Mouse (Mus musculus) kidney, adult 2 months (tissue): ENCODE data around the gene Ttc29. TPM values are rescaled to one million over a fixed set of nuclear protein-coding genes. Genes with fewer than 3 reads are reported as not detected.

Source experiments
- DNase-seq: peaks from one replicate; pipeline ENCODE4 v3.0.0; 2021
- H3K27ac ChIP-seq: fragments of 200-500 bp; 2 replicates; pipeline ENCODE4 v1.5.1; 2012; ENCODE audit warnings: low read depth, low read length, control low read depth, inconsistent platforms; ENCODE audit not compliant: insufficient read depth
- H3K27me3 ChIP-seq: fragments of 200-500 bp; replicated peaks from 2 replicates; pipeline ENCODE4 v1.6.1; 2012; ENCODE audit warnings: mild to moderate bottlenecking, moderate library complexity, low read length, inconsistent platforms; ENCODE audit not compliant: control insufficient read depth, insufficient read depth
- H3K36me3 ChIP-seq: fragments of 200-500 bp; 2 replicates; pipeline ENCODE4 v1.6.1; 2012; ENCODE audit warnings: mild to moderate bottlenecking, moderate library complexity, low read length, inconsistent platforms; ENCODE audit not compliant: control insufficient read depth, insufficient read depth
- H3K4me1 ChIP-seq: fragments of 200-500 bp; 2 replicates; pipeline ENCODE4 v1.6.1; 2011; ENCODE audit warnings: low read length; ENCODE audit not compliant: control insufficient read depth, insufficient read depth
- H3K4me3 ChIP-seq: fragments of 200-500 bp; 2 replicates; pipeline ENCODE4 v1.5.1; 2011; ENCODE audit warnings: mild to moderate bottlenecking, low read depth, low read length, control low read depth; ENCODE audit not compliant: insufficient read depth
- CTCF ChIP-seq: fragments of 200-500 bp; conservative IDR thresholded peaks from 2 replicates; pipeline ENCODE4 v1.5.1; 2011; ENCODE audit warnings: low read depth, mild to moderate bottlenecking, control low read depth, low read length, moderate library complexity, mixed read lengths; ENCODE audit not compliant: insufficient read depth, insufficient read length
- POLR2A ChIP-seq: fragments of 200-500 bp; IDR thresholded peaks from one replicate; pipeline ENCODE4 v1.6.1; 2011; ENCODE audit warnings: low read depth, low read length, control low read depth
- WGBS: fragments of 180-500 bp; shearing (Covaris S2); methylation state at CpG from one replicate; pipeline ENCODE4 v1.1.7; 2018; 5-methylcytosine and 5-hydroxymethylcytosine counted together
- polyA plus RNA-seq: library from polyadenylated mRNA; depleted of rRNA; stranded (reverse); fragments of >200 nt; gene quantifications from 2 replicates; pipeline ENCODE4 v1.2.3, GENCODE M21; 2012

Ttc29 gene
- polyA plus RNA-seq, 1 experiment, result not detected

DNA sequence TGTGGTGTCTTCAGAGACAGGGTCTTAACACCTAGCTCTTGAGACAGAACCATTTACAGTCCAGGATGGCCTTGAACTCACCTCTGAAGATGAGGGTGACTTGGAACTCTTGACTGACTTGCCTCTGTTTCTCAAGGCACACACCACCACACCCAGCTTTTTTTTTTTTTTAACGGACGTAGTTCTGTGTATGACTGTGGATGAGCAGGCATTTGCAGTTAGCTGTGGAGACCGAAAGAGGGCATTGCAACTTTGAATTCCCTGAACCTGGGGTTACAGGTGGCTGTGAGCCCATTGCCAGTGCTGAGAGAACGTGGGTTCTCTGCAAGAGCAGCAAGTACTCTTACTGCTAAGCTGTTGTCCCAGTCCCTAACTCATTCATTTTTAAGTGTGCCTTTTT is 13.0 kb downstream of the Ttc29 start:
- WGBS, result 74% methylated on average over 4 of the region's 4 CpGs
- TF ChIP-seq CTCF, result no peak
- no peak for TF ChIP-seq POLR2A

DNA sequence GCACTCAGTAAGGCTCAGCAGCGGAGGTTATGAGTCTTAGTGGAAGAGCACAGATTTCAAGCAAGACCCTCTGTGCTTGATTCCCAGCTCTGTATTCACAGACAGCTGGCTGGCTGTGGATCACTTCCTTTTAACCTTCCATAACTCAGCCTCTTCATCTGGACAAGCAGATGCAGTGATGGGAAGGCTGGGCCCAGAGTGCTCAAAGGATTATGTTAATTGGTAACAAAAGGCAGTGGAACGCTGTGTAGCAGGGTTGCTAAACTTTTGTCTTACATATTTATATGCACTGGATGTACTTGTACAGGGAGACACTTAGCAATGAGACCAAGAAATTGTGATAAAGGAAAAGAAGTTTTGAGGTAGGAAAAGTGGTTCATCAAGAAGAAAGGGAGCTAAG is 17.6 kb downstream of the Ttc29 start:
- no peak for TF ChIP-seq CTCF
- TF ChIP-seq POLR2A, result no peak
- Histone ChIP-seq H3K4me3 (no peak overlapping the region), H3K27ac (no peak overlapping the region), H3K4me1 (no peaks in the 10 kb centered on the region), H3K27me3 (no peaks in the 10 kb centered on the region), H3K36me3 (no peaks in the 10 kb centered on the region)
- WGBS, result 68% methylated on average over 2 of the region's 2 CpGs
- DNase-seq, result no peak

More for the DNA sequence above, 13.0 kb downstream of the Ttc29 start:
- no peak for DNase-seq
- Histone ChIP-seq H3K27ac (no peak overlapping the region), H3K4me1 (no peaks in the 10 kb centered on the region), H3K4me3 (no peak overlapping the region), H3K36me3 (no peaks in the 10 kb centered on the region), H3K27me3 (no peaks in the 10 kb centered on the region)

DNA sequence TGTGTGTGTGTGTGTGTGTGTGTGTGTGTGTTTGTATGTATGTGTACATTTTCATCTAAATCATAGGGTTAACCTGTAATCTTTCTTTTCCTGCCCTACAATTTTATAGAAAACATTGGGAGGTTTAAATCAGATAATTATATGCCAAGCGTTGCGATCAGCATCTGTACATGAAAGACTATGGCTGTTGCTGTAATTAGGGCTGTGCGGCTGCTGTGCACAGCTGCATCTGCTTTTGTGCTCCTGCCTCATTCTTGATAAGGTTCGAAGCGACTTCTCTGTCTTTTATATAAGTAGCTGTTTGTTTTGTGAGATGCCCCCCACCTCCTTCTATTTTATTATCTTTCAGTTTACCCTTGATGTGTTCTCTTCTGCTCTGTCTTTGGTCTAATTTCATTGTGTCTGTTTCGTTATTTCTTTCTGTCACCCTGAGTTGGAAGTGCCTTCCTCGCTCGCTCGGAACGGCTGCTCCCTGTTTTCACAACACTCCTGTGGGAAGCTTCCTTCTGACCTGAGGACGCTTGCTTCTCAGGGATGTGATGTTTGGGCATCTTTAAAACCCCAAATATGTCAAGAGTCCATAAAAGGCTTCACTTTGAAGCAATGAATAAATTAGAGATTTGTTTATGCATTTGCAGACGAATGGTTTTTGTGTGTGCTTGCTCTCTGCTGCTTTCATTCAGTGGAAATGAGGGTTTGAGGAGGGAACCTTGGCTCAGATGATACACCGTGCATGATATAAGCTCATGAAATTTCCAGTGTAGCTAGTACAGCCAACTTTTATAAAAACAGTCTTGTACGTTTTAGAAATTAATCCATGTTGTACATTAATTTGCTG is 20.0 kb downstream of the Ttc29 start:
- DNase-seq, result no peak

DNA sequence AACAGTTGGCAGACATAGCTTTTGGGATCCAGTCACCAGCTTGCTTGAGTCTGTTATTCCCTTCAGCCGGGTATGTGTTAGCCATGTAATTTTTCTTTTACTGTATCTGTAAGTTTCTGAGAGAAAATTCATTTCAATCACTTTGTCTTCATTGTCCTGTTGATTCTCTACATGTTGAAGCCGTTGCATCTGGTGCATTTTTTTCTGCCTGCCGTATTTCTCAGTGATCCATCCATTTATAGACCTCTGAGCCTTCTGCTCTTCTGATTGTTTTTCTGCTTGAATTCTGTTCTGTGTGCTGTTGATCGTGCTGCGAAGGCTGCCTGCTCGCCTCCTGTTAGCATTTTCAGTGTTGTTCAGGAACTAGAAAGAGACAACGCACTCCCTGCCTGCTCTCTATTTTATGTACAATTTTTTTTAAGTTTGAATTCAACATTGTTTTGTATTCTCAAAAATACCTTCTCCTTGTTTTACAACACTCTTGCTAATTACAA is 20.7 kb downstream of the Ttc29 start:
- H3K4me1 ChIP-seq, result no peaks in the 10 kb centered on the region
- no peak for TF ChIP-seq CTCF
- TF ChIP-seq POLR2A, result no peak
- H3K4me3 ChIP-seq, result no peak overlapping the region
- H3K36me3 ChIP-seq, result no peaks in the 10 kb centered on the region
- WGBS, result 89% methylated on average over 7 of the region's 7 CpGs
- H3K27me3 ChIP-seq, result no peaks in the 10 kb centered on the region
- no peak overlapping the region for H3K27ac ChIP-seq
- DNase-seq, result no peak

More for the DNA sequence above, 20.0 kb downstream of the Ttc29 start:
- WGBS, result 57% methylated on average over 14 of the region's 14 CpGs
- Histone ChIP-seq H3K4me3 (no peak overlapping the region), H3K27ac (no peak overlapping the region), H3K36me3 (no peaks in the 10 kb centered on the region), H3K4me1 (no peaks in the 10 kb centered on the region), H3K27me3 (no peaks in the 10 kb centered on the region)
- no peak for TF ChIP-seq CTCF
- no peak for TF ChIP-seq POLR2A

DNA sequence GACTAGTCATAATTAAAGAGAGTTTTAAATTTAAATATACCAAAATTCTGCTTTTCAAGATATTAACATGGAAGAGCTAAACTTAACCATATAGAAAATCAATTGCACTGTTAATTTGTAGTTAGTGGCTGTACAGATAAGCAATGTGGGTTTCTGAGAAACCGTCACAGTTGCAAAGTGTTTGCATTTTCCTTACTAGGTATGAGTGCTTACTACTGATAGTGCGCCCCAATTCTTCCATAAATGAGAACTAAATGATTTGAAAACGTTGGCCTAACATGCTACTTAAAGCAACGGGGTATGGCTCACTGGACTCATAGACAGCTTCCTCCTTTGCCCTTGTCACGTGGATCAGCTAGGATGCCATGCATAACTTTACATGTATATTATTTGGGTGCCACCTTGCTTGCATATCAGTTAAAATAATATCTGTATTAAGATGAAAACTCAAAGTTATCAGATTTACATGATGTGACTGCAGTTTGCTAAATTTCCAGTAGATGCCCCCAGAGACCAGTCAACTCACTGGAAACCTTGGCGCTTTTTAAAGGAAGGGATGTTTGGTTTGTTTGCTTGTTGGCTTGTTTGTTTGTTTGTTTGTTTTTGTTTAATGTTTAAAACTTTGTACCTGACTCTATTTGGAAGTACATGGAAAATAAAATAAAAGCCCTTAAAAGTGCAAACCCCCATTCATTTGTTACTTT is 25.0 kb downstream of the Ttc29 start:
- DNase-seq, result peak; percentile 15
- Histone ChIP-seq H3K27me3 (no peaks in the 10 kb centered on the region), H3K4me1 (no peaks in the 10 kb centered on the region), H3K4me3 (no peak overlapping the region), H3K27ac (no peak overlapping the region), H3K36me3 (no peaks in the 10 kb centered on the region)
- 55% methylated on average over 6 of the region's 6 CpGs for WGBS
- TF ChIP-seq CTCF (no peak), POLR2A (no peak)

DNA sequence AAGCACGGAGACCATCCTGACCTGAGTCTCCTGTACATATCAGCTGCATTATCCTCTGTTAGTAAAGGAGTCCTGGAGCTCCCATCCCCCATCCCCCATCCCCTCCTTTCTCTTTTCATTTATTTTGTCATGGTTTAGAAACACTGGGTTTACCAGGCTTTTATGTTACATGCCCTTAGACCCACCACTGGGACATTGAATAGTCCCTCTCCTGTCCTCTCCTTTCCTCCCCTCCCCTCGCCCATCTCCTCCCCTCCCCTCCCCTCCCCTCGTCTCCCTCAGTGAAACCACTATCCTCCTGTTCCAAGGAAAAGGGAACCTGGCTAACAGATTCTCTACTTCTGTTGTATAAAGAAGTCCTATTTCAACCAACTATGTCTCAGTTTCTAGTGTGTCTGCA is 38.0 kb downstream of the Ttc29 start:
- H3K4me3 ChIP-seq, result no peak overlapping the region
- H3K27me3 ChIP-seq, result no peaks in the 10 kb centered on the region
- TF ChIP-seq CTCF (no peak), POLR2A (no peak)
- H3K36me3 ChIP-seq, result no peaks in the 10 kb centered on the region
- H3K4me1 ChIP-seq, result no peaks in the 10 kb centered on the region
- 59% methylated on average over 3 of the region's 3 CpGs for WGBS
- no peak overlapping the region for H3K27ac ChIP-seq
- no peak for DNase-seq

DNA sequence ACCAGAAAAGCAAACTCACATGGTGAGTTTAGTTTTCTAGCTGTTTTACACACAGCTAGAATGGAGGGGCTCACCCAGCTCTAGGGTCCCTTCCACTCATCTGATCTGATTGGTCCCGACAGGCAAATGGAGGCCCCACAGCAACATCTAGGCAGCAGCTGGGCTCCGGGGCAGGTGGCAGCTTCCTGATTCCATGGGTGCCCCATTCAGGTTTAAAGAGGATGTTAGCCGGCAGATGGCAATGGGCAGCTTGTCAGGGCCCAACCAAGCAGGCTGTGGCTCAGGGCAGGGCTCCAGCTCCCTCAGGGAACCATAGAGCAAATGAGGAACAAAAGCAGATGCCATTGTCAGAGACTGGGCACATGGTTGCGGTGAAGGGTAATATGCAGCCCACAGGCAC is 41.3 kb downstream of the Ttc29 start:
- TF ChIP-seq CTCF (no peak), POLR2A (no peak)
- no peak for DNase-seq
- no peaks in the 10 kb centered on the region for H3K4me1 ChIP-seq
- no peaks in the 10 kb centered on the region for H3K36me3 ChIP-seq
- 86% methylated on average over 4 of the region's 4 CpGs for WGBS
- no peak overlapping the region for H3K27ac ChIP-seq
- H3K4me3 ChIP-seq, result no peak overlapping the region
- H3K27me3 ChIP-seq, result no peaks in the 10 kb centered on the region
